Mouse (Mus musculus) layer of hippocampus, adult 2 months (tissue): ENCODE results near the gene Prr36. TPM values are rescaled to one million over a fixed set of nuclear protein-coding genes. Genes with fewer than 3 reads are reported as not detected.

Experiments
- DNase-seq, 2 experiments: peaks; one replicate each; pipeline ENCODE4 v3.0.0; 2022; ENCODE audit warnings: low spot score in 2 of 2
- H3K27ac ChIP-seq: fragments of 200-600 bp; 2 replicates; pipeline ENCODE4 v1.8.1; 2022
- H3K4me3 ChIP-seq: fragments of 200-600 bp; 2 replicates; pipeline ENCODE4 v1.8.1; 2022; ENCODE audit warnings: mild to moderate bottlenecking
- CTCF ChIP-seq: fragments of 200-600 bp; conservative IDR thresholded peaks from 2 replicates; pipeline ENCODE4 v1.8.1; 2022; ENCODE audit warnings: antibody characterized with exemption, mild to moderate bottlenecking, moderate library complexity
- total RNA-seq, 2 experiments: library from RNA; stranded (reverse); gene quantifications; 2 replicates each; pipeline ENCODE4 v1.2.3; 2021

Prr36 gene
- total RNA-seq, 2 experiments from 2014 or later = 46.0 to 47.4 TPM

DNA sequence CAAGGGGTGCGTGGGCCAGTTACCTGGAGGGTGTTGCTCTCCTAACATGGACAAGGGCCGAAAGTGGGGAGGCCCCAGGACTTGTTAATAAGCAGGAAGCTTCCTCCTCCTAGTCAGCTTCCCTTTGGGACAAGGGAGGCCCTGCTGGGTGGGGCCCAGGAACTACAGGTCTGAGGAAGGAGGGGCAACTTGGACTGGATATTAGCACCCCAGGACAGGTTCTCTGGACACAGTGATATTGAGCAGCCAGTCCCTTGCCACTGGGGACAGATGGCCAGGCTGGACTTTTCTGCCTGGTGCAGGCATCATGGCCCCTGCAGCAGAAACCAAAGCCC is 10.3 kb downstream of the Prr36 start:
- H3K27ac ChIP-seq = peak overlapping the region; percentile 72
- DNase-seq = no peak
- TF ChIP-seq CTCF = no peak
- no peak overlapping the region for H3K4me3 ChIP-seq

DNA sequence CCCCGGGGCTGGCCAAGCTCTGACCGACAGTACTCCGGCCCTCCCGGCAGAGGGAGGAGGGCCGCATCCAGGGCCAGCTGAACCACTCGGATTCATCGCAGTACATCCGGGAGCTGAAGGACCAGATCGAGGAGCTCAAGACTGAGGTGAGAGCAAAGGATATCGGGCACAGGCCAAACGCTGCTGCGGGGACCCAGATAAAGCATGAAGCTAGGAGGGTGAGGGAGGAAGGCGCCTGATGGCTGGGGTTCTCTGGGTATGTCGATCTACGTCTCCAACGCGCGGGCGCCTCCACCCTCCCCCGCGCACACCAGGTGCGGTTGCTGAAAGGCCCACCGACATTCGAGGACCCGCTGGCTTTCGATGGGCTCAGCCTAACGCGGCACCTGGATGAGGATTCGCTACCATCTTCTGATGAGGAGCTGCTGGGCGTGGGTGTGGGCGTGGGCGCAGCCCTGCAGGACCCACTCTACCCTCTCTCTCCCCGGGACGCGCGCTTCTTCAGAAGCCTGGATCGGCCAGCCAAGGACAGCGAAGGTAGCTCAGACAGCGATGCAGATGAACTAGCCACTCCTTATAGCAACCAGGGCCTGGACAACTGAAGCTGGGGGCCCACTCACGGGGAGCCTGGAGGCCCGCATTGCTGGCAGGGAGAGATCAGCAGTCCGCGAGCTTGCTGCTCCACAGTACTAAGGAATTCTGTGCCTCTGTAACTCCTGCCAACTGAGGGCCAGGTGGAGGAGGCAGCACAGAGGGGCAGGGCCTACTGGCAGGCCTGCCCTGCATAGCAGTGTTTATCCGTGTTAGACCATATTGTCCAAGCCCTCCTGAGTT is 10.9 kb downstream of the Prr36 start:
- Histone ChIP-seq H3K27ac (peak overlapping the region; percentile 72), H3K4me3 (no peak overlapping the region)
- TF ChIP-seq CTCF = no peak
- no peak for DNase-seq

DNA sequence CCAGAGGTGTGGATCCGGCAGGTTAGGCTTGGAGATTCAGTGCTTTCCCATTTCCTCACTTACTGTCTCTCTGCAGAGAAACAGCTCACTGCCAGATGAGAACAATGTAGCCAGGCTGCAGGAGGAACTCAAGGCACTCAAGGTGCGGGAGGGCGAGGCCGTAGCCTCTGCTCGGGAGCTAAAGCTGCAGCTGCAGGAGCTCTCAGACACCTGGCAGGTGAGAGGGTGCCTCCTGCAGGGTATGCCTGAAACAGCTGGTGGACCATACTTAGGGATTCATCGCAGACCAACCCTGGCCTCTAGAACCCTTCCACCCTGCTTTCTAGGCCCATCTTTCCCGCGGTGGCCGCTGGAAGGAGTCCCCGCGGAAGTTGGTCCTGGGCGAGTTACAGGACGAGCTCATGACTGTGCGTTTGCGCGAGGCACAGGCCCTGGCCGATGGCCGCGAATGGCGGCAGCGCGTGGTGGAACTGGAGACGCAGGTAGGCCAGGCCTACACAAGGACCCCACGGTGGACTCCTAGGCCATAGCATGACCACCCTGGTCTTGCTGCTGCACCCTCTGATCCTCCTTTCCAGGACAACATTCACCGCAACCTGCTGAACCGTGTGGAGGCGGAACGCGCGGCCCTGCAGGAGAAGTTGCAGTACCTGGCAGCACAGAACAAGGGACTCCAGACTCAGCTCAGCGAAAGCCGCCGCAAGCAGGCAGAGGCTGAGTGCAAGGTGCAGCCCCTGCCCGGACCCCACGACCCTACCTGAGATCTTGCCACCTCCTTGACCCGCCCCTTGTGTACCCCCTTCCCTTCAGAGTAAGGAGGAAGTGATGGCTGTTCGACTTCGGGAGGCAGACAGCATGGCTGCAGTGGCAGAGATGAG is 11.8 kb downstream of the Prr36 start:
- TF ChIP-seq CTCF = no peak
- peak overlapping the region; percentile 72; the same call in 1 of the 2 replicates for H3K27ac ChIP-seq
- no peak for DNase-seq
- no peak overlapping the region for H3K4me3 ChIP-seq

DNA sequence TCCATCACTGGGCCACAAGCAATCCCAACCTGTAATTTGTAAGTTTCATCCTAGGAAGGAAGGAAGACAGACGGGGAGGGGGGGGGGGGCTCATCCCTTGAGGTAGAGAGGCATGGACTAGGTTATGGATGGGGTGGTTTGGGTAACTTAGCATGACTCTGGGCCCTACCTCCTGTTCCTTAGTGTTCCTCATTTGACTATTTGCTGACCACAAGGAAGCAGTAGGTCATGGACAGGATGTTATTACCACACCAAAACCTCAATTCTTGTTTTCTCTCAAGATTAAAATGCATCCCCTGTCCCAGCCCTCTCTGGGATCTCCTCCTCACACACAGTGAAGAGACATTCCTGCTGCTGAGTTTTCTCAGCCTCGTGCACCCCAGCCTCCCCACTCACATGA is 15.9 kb downstream of the Prr36 start:
- no peak overlapping the region for H3K4me3 ChIP-seq
- DNase-seq = no peak
- no peak for TF ChIP-seq CTCF
- no peak overlapping the region for H3K27ac ChIP-seq

DNA sequence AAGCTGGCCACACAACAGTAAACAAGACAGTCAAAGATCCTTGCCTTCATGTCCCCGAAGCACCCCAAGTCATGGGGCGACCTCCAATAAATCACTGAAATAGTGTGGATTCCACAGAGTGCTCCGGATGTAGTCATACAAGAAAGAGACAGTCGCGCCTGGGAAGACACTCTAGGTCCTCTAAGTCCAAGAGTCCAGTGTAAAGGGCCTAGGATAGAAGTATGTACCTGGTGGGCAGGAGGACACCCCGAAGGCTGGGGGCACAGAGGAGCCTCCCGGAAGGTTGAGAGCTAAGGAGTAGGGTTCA is 23.7 kb downstream of the Prr36 start:
- H3K27ac ChIP-seq = peak overlapping the region; percentile 87
- H3K4me3 ChIP-seq = no peak overlapping the region
- DNase-seq = no peak
- TF ChIP-seq CTCF = no peak

DNA sequence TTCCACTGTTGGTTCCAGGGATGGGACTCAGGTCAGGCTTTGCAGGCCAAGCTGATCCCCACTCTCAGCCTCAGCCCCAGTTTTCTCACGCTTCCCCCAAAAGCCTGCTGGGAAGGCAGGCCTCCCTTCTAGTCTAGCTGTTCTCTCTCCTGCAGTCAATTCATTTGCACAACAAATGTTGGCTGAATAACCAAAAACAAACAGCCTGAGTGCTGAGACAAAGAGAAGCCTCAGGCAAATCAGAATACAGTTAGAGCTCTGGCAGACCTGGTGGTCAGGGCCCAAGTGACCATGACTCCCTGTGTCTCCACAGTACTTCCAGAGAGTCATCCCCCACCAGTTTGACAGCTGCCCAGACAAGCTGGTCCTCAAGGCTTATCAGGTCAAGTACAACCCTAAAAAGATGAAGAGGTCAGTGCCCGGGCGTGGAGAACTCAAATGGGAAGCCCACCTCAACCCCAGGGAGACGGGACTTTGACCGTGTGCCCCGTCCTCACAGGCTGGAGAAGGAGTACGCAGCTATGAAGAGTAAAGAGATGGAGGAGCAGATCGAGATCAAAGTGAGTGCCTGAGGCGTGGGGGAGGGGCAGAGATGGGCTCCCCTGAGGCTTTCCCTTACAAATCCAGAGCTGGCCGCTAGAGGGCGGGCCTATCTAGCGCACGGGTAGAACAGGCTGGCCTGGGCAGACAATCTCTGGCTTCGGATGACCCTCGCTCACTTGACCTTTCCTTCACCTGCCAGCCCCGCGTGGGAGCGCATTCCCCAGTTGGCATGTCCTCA is 24.3 kb downstream of the Prr36 start:
- H3K27ac ChIP-seq = peak overlapping the region; percentile 87

DNA sequence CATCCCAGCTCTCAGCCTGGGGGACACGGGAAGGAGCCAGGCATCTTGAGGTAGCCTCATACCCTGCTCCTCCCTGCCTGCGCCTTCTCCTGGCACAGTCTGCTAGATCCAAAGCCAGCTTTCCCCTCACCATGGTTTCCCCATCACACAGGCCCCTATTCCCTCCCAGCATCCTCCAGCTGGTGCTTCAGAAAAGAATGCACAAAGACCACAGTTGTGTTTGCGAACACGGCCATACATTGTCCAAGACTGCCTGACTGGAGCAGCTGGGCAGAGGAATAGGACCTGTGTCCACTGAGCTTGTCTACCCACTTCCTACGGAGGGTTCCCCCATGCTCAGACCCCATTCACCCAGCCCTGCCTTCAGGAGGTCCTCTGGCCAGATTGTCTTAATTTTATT is 25.0 kb downstream of the Prr36 start:
- TF ChIP-seq CTCF = no peak
- DNase-seq = peak; percentile 50 to 67
- H3K27ac ChIP-seq = peak overlapping the region; percentile 87
- no peak overlapping the region for H3K4me3 ChIP-seq

More for the DNA sequence above, 24.3 kb downstream of the Prr36 start:
- TF ChIP-seq CTCF = peak; percentile 97
- DNase-seq = peak; percentile 85 to 95
- no peak overlapping the region for H3K4me3 ChIP-seq

DNA sequence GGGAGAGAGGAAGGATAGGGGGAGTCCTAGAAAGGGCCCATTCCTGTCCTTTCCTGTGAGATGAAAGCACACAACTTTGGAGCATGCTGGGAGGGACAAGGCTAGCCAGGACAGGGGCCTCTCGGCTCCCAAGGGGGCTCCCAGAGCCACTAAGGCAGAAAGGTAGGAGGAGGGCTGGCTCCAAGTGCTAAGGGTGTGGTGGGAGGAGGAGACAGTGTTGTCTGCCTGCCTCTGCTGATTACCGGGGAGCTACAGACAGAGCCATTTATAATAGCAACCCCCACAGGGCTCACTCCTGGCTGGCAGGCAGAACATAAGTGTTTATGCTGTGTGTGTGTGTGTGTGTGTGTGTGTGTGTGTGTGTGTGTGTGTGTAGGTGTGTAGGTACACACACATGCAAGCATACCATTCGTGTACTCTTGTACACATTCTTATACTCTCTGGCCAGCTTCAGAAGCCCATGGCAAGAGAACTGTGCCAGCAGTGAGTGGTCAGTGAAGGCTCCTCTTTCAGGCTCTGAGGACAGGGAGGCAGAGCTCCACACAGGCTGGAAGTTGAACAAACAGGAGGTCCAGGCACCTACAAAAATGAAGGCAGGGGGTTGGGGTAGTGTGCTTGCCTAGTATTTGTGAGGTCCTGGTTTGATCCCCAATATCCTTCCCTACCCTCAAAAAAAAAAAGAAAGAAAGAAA is 28.1 kb downstream of the Prr36 start:
- TF ChIP-seq CTCF = no peak
- DNase-seq = no peak
- H3K4me3 ChIP-seq = no peak overlapping the region
- peak overlapping the region; percentile 61 for H3K27ac ChIP-seq

DNA sequence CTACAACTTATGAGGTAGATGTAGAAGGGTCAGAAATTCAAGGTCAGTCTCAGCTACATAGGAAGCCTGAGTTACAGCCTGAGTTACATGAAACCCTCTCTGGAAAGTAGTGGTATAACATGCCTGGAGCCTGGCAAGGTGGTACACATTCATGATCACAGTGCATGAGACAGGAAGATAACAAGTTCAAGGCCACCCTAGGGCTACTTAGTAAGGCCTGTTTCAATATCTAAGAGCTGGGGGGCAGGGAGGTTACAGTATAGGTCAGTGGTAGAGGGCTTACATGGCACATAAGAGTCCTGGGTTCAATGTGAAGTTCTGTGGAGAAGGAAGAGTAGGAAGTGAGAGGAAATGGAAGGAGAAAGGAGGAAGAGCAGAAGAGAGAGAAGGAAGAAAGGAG is 28.7 kb downstream of the Prr36 start:
- Histone ChIP-seq H3K4me3 (no peak overlapping the region), H3K27ac (peak overlapping the region; percentile 61)
- TF ChIP-seq CTCF = no peak
- DNase-seq = no peak

DNA sequence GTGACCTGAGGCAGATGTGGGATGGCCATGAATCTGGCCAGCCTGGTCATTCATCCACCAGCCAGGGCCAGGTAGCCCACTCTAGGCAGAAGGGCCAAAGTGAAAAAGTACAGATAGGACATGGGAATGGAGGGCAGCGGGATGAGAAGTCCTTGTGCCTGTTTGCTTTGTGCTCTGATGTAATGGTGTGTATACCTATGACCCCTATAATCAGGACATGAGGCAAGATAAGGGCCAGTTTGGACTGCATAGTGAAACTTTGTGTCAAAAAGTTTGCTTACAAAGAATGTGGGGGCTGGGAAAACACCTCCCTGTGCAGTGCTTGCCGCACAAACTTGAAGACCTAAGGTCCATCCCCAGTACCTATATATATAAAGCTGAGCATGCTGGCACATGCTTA is 31.1 kb downstream of the Prr36 start:
- Histone ChIP-seq H3K27ac (no peak overlapping the region), H3K4me3 (no peak overlapping the region)
- no peak for DNase-seq
- no peak for TF ChIP-seq CTCF

DNA sequence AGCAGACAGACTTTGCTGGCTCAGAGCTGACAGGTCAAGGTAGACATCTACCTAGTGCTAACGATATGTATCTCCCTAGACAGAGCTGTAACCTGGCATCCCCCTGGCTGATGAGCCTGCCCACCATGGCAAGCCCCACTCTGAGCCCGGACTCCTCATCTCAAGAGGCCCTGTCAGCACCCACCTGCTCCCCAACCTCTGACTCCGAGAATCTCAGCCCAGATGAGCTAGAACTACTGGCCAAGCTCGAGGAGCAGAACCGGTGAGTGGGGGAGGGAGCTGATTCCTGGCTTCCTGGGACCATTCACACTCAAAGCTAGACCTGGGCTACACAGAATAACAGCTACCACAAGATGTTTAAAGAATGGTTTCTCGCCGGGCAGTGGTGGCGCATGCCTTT is 33.9 kb downstream of the Prr36 start:
- H3K27ac ChIP-seq = no peak overlapping the region
- no peak for TF ChIP-seq CTCF
- no peak for DNase-seq

DNA sequence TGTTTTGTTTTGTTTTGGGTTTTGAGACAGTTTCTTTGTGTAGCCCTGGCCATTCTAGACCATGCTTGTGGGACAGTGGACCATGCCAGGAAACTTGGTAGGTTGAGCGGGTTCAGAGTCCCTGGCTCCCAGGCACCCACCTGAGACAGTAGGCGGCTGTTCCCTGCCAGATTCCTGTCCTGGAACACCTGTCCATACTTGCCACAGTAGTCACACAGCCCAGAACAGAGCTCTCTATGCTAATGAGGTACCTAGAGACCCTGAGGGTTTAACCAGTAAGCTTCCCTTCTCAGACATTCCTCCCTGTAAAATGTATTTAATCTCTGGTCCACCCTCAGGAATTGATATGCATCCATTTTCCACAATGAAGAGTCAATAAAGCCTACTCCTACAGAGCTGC is 43.2 kb downstream of the Prr36 start:
- no peak for TF ChIP-seq CTCF
- Histone ChIP-seq H3K4me3 (no peak overlapping the region), H3K27ac (no peak overlapping the region)
- DNase-seq = no peak

More for the DNA sequence above, 33.9 kb downstream of the Prr36 start:
- no peak overlapping the region for H3K4me3 ChIP-seq
